ENCODE assay signal across 9 mouse cellular contexts in the genomic region with DNA sequence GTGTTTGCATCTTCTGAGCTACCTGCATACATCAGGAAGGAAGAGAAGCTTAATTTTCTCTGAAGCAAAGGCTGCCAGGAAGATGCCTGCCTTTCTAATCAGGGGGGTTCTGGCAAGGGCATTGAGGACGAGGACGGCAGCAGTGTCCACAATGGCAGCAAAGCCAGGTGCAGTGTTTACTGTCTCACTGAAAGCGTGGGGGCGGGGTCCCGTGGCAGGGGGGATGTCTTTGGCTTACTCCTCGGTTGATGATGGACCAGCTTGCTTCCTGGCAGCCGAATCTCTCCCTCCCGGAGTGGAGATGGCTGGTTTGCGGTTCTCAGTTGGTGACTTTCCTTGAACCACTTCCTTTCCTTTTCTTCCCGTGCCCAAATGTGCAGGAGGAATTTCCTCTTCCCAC.
DNase-seq lines count a peak whose midpoint lies in the region; ATAC-seq and TF ChIP-seq lines count a peak whose summit lies in the region.
"Had no signal": no experiment of that assay in that cellular context is flagged by ENCODE, and none has a peak within 500 bp of the region (broad histone marks: within the 10 kb centered on the region; RNA-seq: fewer than 3 reads in every experiment).

No protein-coding gene starts in this region.

- no peak overlapping the region for H3K9ac ChIP-seq in intestine, embryonic 14.5 days (ENCODE audit: low read length)
- no peak overlapping the region for H3K9ac ChIP-seq in intestine, postnatal 0 days (ENCODE audit: low read depth, low read length)
- peak overlapping the region; percentile 12; the same call in 1 of the 2 replicates for H3K9ac ChIP-seq in midbrain, embryonic 16.5 days (ENCODE audit: low read depth, low read length)

- WGBS in intestine, embryonic 14.5 days, result 27% methylated on average over 10 of the region's 10 CpGs
- 35% methylated on average over 10 of the region's 10 CpGs for WGBS in intestine, postnatal 0 days
- 42% methylated on average over 10 of the region's 10 CpGs for WGBS in midbrain, embryonic 16.5 days
- WGBS in midbrain, embryonic 10.5 days, result 53% methylated on average over 10 of the region's 10 CpGs

- TF ChIP-seq POLR2A in cortical plate, adult 2 months (IDR thresholded peaks at IDR 0.05; ENCODE audit: extremely low read depth, insufficient read depth, low read length), result no peak
- TF ChIP-seq POLR2A in myocyte (IDR thresholded peaks at IDR 0.05; ENCODE audit: insufficient read length, low read depth), result no peak

- H3K27me3 ChIP-seq in intestine, embryonic 14.5 days (replicated peaks; ENCODE audit: control insufficient read depth, insufficient read depth, low read length), result no peaks in the 10 kb centered on the region
- no peaks in the 10 kb centered on the region for H3K27me3 ChIP-seq in intestine, postnatal 0 days (replicated peaks; ENCODE audit: control insufficient read depth, insufficient read depth, low read length)
- H3K27me3 ChIP-seq in midbrain, embryonic 16.5 days (ENCODE audit: control insufficient read depth, insufficient read depth, low read depth, low read length), result no peaks in the 10 kb centered on the region
- no peaks in the 10 kb centered on the region for H3K27me3 ChIP-seq in midbrain, embryonic 10.5 days (ENCODE audit: low read depth, poor library complexity, severe bottlenecking)
- H3K27me3 ChIP-seq in myocyte (ENCODE audit: control insufficient read depth, insufficient read depth, insufficient read length), result no peaks in the 10 kb centered on the region
- H3K27me3 ChIP-seq: Patski had no signal

- H3K36me3 ChIP-seq in intestine, embryonic 14.5 days (ENCODE audit: control insufficient read depth, insufficient read depth, low read length), result no peaks in the 10 kb centered on the region
- H3K36me3 ChIP-seq in intestine, postnatal 0 days (ENCODE audit: control insufficient read depth, insufficient read depth), result no peaks in the 10 kb centered on the region
- H3K36me3 ChIP-seq in midbrain, embryonic 16.5 days (ENCODE audit: control insufficient read depth, insufficient read depth, low read length), result no peaks in the 10 kb centered on the region
- H3K36me3 ChIP-seq in midbrain, embryonic 10.5 days, result no peaks in the 10 kb centered on the region
- H3K36me3 ChIP-seq in myocyte (ENCODE audit: control insufficient read depth, insufficient read depth), result no peaks in the 10 kb centered on the region

- no peak overlapping the region for H3K4me2 ChIP-seq in intestine, embryonic 14.5 days (ENCODE audit: low read length)
- H3K4me2 ChIP-seq in intestine, postnatal 0 days (replicated peaks; ENCODE audit: low read depth), result no peak overlapping the region
- peak overlapping the region; percentile 22; the same call in 1 of the 2 replicates for H3K4me2 ChIP-seq in midbrain, embryonic 16.5 days (ENCODE audit: low read length)
- peak overlapping the region; percentile 42 for H3K4me2 ChIP-seq in myocyte (ENCODE audit: low read depth)

- peak overlapping the region; percentile 10; the same call in 1 of the 2 replicates for H3K27ac ChIP-seq in intestine, embryonic 14.5 days (ENCODE audit: low read depth)
- H3K27ac ChIP-seq in intestine, postnatal 0 days (ENCODE audit: low read depth, low read length), result no peak overlapping the region
- H3K27ac ChIP-seq in midbrain, embryonic 16.5 days (ENCODE audit: low read length), result no peak overlapping the region; the same call in 1 of the 2 replicates
- H3K27ac ChIP-seq in midbrain, embryonic 10.5 days (replicated peaks), result no peak overlapping the region
- H3K27ac ChIP-seq in cortical plate, adult 2 months (ENCODE audit: insufficient read depth, low read length), result peak overlapping the region; percentile 59; the same call in 1 of the 2 replicates

- H3K4me3 ChIP-seq in intestine, embryonic 14.5 days (ENCODE audit: low read depth, low read length), result no peak overlapping the region
- H3K4me3 ChIP-seq in intestine, postnatal 0 days (ENCODE audit: low read depth, low read length), result no peak overlapping the region
- no peak overlapping the region for H3K4me3 ChIP-seq in midbrain, embryonic 16.5 days (ENCODE audit: low read depth, low read length)
- H3K4me3 ChIP-seq in midbrain, embryonic 10.5 days, result no peak overlapping the region
- no peak overlapping the region for H3K4me3 ChIP-seq in cortical plate, adult 2 months (ENCODE audit: insufficient read depth, low read length)
- H3K4me3 ChIP-seq in myocyte, result no peak overlapping the region

- TF ChIP-seq CTCF in intestine, postnatal 0 days (IDR thresholded peaks at IDR 0.05; ENCODE audit: low read depth), result no peak
- TF ChIP-seq CTCF in cortical plate, adult 2 months (IDR thresholded peaks at IDR 0.05; ENCODE audit: extremely low read depth, insufficient read depth, low read length), result no peak

- peaks cover 14% of the 10 kb centered on the region for H3K79me2 ChIP-seq in myocyte (ENCODE audit: control insufficient read depth, insufficient read depth)

- no peak for ATAC-seq in intestine, embryonic 14.5 days (replicated peaks; ENCODE audit: low FRiP score, low TSS enrichment, low read depth)
- no peak for ATAC-seq in intestine, postnatal 0 days
- ATAC-seq in midbrain, embryonic 16.5 days, result no peak
- ATAC-seq: Patski had no signal

- no peak for DNase-seq in intestine, embryonic 14.5 days (ENCODE audit: low spot score)
- no peak for DNase-seq in midbrain, embryonic 10.5 days (ENCODE audit: low spot score)
- DNase-seq in spleen, postnatal 10 days (ENCODE audit: low spot score in 2 of 2), result no peak
- DNase-seq in ovary, postnatal 36 days (ENCODE audit: low spot score), result no peak

- H3ac ChIP-seq in myocyte (ENCODE audit: control insufficient read depth, insufficient read length), result no peak overlapping the region

- H3K9me3 ChIP-seq in intestine, embryonic 14.5 days (ENCODE audit: control insufficient read depth, low read length), result no peaks in the 10 kb centered on the region
- H3K9me3 ChIP-seq in intestine, postnatal 0 days (ENCODE audit: control insufficient read depth), result no peaks in the 10 kb centered on the region
- no peaks in the 10 kb centered on the region for H3K9me3 ChIP-seq in midbrain, embryonic 16.5 days (replicated peaks; ENCODE audit: control insufficient read depth, low read length, poor library complexity, severe bottlenecking)
- H3K9me3 ChIP-seq in midbrain, embryonic 10.5 days (replicated peaks), result no peaks in the 10 kb centered on the region

- H3K4me1 ChIP-seq in intestine, embryonic 14.5 days (replicated peaks; ENCODE audit: control insufficient read depth, insufficient read depth, low read length), result peaks cover 46% of the 10 kb centered on the region
- H3K4me1 ChIP-seq in intestine, postnatal 0 days (replicated peaks; ENCODE audit: control insufficient read depth, insufficient read depth, low read length), result peaks cover 13% of the 10 kb centered on the region
- peaks cover 42% of the 10 kb centered on the region for H3K4me1 ChIP-seq in midbrain, embryonic 16.5 days (ENCODE audit: control insufficient read depth, insufficient read depth, low read length)
- H3K4me1 ChIP-seq in midbrain, embryonic 10.5 days, result peaks cover 76% of the 10 kb centered on the region
- H3K4me1 ChIP-seq in cortical plate, adult 2 months (ENCODE audit: control insufficient read depth, insufficient read depth, low read length), result peaks cover 30% of the 10 kb centered on the region

TF ChIP-seq in myocyte, 11 proteins besides CTCF, POLR2A, EP300 and RAD21:
- TF ChIP-seq MAX (IDR thresholded peaks at IDR 0.05; ENCODE audit: low read depth) (no peak), USF1 (IDR thresholded peaks at IDR 0.05; ENCODE audit: low read depth) (no peak)

Comparison
In these comparisons a context has a peak if more than half of its experiments do, and no peak if none do; other contexts are left out.
1. H3K27ac ChIP-seq: peak in intestine, embryonic 14.5 days (single experiment) and cortical plate, adult 2 months (single experiment); none in intestine, postnatal 0 days (single experiment), midbrain, embryonic 16.5 days (single experiment) and midbrain, embryonic 10.5 days (single experiment).
2. H3K4me2 ChIP-seq: peak in midbrain, embryonic 16.5 days (single experiment) and myocyte (single experiment); none in intestine, embryonic 14.5 days (single experiment) and intestine, postnatal 0 days (single experiment).